Mouse (Mus musculus): ENCODE data around the gene Gon7. TPM values are rescaled to one million over a fixed set of nuclear protein-coding genes. Genes with fewer than 3 reads are reported as not detected.
A peak's percentile ranks its signal among the peaks of the same experiment; 100 is the strongest.

The Gon7 gene
- polyA plus RNA-seq, 1 experiment: 11.2 TPM

DNA sequence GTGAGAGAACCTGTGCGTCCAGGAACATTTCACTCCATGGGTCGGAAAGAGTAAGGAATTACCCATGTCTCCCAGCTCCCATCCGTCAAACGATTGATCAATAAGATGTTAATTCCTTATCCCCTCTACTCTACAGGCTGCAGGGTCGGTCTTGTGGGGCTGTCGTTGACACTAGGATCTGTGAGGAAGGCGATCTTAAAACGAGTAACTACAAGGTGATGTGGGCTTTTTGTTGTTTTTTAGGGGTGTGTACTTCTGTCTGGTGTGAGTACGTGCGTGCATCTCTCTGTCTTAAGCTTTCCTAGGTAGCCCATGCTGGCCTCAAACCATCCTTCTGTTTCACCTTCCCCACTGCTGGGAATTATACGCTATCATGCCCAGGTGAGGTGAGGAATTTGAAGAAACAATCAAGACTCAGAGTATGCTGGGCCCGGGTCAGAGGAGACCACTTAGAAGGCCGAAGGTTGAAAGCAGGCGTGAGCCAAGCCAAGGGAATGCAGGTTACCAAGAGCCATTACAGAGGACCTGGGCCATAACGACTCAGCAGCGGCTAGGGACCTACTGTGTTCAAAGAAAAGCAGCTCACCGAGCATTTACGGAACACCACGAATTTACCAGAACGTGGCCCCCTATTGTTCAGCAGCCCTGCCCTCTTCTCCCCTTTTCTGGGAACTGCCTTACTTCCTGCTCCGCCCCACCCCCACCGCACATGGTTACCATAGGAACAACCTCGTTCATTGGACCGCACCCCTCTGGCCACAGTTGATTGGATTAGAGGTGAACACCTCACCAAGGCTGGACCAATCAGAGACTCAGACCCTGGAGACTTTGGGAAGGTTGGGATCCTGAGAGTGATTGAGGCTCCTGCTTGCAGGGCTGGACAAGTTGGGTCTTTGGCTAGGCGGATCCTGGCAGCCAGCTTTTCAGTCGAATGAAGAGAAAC, 27.5 kb downstream of the Gon7 start:
- H3K36me3 ChIP-seq (ENCODE audit: control insufficient read depth, insufficient read depth, low read length): no peaks in the 10 kb centered on the region
- TF ChIP-seq POLR2A (IDR thresholded peaks at IDR 0.05; ENCODE audit: low read depth, low read length): peak; percentile 42; the same call in 1 of the 2 replicates
- TF ChIP-seq CTCF (IDR thresholded peaks at IDR 0.05; ENCODE audit: extremely low read depth, insufficient read length, insufficient replicate concordance, low read depth, low read length): no peak; the same call in 1 of the 2 replicates
- peaks cover 34% of the 10 kb centered on the region for H3K4me1 ChIP-seq (ENCODE audit: control insufficient read depth, insufficient read depth, insufficient read length, low read length)
- WGBS: 36% methylated on average over 26 of the region's 26 CpGs
- peak overlapping the region; percentile 37 for H3K4me3 ChIP-seq (ENCODE audit: low read depth, low read length)
- H3K27me3 ChIP-seq (ENCODE audit: control insufficient read depth, insufficient read depth, low read length): no peaks in the 10 kb centered on the region
- H3K27ac ChIP-seq (ENCODE audit: insufficient read depth, low read depth, low read length): peak overlapping the region; percentile 96

DNA sequence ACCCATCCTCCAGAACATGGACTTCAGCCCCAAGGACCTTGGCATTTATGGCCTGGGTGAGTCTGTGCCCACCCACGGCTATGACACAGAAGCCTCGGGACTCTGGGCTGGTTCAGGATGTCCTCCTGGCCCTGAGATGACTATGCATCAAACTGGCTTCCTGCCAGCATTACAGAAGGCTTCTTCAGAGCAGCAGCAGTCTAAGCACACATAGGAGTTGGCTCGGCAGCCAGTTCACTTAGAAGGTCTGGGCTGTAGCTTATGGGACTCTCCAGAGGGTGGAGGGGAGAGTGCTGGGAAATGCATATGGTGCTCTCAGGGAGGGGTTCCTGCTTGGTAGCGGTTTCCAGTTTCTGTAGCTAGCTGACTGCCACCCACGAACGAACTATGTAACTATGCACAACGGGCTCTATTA, 31.8 kb downstream of the Gon7 start:
- no peaks in the 10 kb centered on the region for H3K27me3 ChIP-seq (ENCODE audit: control insufficient read depth, insufficient read depth, low read length)
- WGBS: 35% methylated on average over 7 of the region's 7 CpGs
- no peak overlapping the region for H3K4me3 ChIP-seq (ENCODE audit: low read depth, low read length)
- peaks cover 29% of the 10 kb centered on the region for H3K4me1 ChIP-seq (ENCODE audit: control insufficient read depth, insufficient read depth, insufficient read length, low read length)
- no peaks in the 10 kb centered on the region for H3K36me3 ChIP-seq (ENCODE audit: control insufficient read depth, insufficient read depth, low read length)
- peak overlapping the region; percentile 88 for H3K27ac ChIP-seq (ENCODE audit: insufficient read depth, low read depth, low read length)
- TF ChIP-seq POLR2A (IDR thresholded peaks at IDR 0.05; ENCODE audit: low read depth, low read length) (no peak; the same call in 1 of the 2 replicates), CTCF (IDR thresholded peaks at IDR 0.05; ENCODE audit: extremely low read depth, insufficient read length, insufficient replicate concordance, low read depth, low read length) (no peak)

DNA sequence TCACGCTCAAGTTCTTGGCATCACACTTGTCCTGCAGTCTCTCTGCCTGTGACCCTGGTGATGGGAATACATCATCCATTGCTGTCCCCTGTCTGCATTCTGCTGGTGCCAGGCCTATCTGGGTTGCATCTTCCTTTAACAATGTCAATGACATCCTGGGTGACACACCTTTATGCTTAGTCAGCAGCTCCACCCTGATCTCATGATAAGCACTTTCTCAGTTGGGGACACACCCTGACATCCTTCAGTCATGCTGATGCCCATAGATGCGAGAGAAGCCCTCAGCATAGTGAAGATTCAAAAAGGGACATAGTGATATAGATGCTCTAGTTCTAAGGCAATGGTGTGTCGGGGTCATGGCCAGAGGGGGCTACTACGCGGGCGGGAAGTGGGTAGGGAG, 32.5 kb downstream of the Gon7 start:
- 83% methylated on average over 6 of the region's 6 CpGs for WGBS
- H3K4me3 ChIP-seq (ENCODE audit: low read depth, low read length): no peak overlapping the region
- peaks cover 24% of the 10 kb centered on the region for H3K4me1 ChIP-seq (ENCODE audit: control insufficient read depth, insufficient read depth, insufficient read length, low read length)
- no peaks in the 10 kb centered on the region for H3K27me3 ChIP-seq (ENCODE audit: control insufficient read depth, insufficient read depth, low read length)
- peak overlapping the region; percentile 88 for H3K27ac ChIP-seq (ENCODE audit: insufficient read depth, low read depth, low read length)
- no peak for TF ChIP-seq CTCF (IDR thresholded peaks at IDR 0.05; ENCODE audit: extremely low read depth, insufficient read length, insufficient replicate concordance, low read depth, low read length)
- TF ChIP-seq POLR2A (IDR thresholded peaks at IDR 0.05; ENCODE audit: low read depth, low read length): no peak
- H3K36me3 ChIP-seq (ENCODE audit: control insufficient read depth, insufficient read depth, low read length): no peaks in the 10 kb centered on the region

DNA sequence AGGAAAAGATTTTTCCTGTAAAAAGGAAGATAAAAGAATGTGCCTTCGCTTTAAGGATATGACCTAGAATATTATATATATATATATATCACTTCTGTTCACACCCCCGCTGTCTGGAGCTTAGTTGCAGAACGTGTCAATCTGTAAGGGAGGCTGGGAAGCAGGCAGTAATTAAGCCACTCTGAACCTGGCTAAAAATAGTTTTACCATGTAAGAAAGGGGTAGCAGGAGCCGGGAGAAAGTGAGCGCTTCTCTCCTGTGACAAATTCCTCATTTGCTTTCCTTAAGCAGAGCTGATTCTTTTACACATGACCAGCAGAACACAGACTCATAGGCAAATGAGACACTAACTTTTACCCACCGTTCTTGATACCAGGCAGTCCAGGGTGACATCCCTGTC, 33.7 kb downstream of the Gon7 start:
- 87% methylated on average over 6 of the region's 6 CpGs for WGBS
- Histone ChIP-seq H3K4me1 (ENCODE audit: control insufficient read depth, insufficient read depth, insufficient read length, low read length) (peaks cover 19% of the 10 kb centered on the region), H3K4me3 (ENCODE audit: low read depth, low read length) (no peak overlapping the region), H3K27me3 (ENCODE audit: control insufficient read depth, insufficient read depth, low read length) (no peaks in the 10 kb centered on the region), H3K27ac (ENCODE audit: insufficient read depth, low read depth, low read length) (no peak overlapping the region), H3K36me3 (ENCODE audit: control insufficient read depth, insufficient read depth, low read length) (no peaks in the 10 kb centered on the region)
- TF ChIP-seq CTCF (IDR thresholded peaks at IDR 0.05; ENCODE audit: extremely low read depth, insufficient read length, insufficient replicate concordance, low read depth, low read length) (no peak), POLR2A (IDR thresholded peaks at IDR 0.05; ENCODE audit: low read depth, low read length) (no peak)

DNA sequence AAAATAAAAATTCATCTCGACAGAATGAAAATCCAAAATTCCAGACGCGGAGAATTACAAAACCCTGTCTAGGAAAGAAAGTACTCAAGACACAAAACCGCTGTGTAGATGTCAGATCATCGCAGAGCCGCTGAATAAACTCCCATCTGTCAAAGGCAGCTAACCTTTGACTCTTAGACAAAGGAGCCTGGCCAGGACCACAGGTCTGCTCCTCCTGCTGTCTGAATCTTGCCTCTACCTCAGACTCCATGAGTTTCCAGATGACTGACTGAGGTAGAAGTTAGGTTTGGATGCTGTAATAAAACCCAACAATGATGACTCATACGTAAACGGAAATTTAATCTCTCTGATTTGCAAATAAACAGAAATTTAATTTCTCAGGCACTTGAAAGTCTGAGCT, 34.6 kb downstream of the Gon7 start:
- TF ChIP-seq CTCF (IDR thresholded peaks at IDR 0.05; ENCODE audit: extremely low read depth, insufficient read length, insufficient replicate concordance, low read depth, low read length) (no peak), POLR2A (IDR thresholded peaks at IDR 0.05; ENCODE audit: low read depth, low read length) (no peak)
- peaks cover 16% of the 10 kb centered on the region for H3K4me1 ChIP-seq (ENCODE audit: control insufficient read depth, insufficient read depth, insufficient read length, low read length)
- 73% methylated on average over 8 of the region's 8 CpGs for WGBS
- H3K27me3 ChIP-seq (ENCODE audit: control insufficient read depth, insufficient read depth, low read length): no peaks in the 10 kb centered on the region
- no peak overlapping the region for H3K27ac ChIP-seq (ENCODE audit: insufficient read depth, low read depth, low read length)
- no peaks in the 10 kb centered on the region for H3K36me3 ChIP-seq (ENCODE audit: control insufficient read depth, insufficient read depth, low read length)
- H3K4me3 ChIP-seq (ENCODE audit: low read depth, low read length): no peak overlapping the region

DNA sequence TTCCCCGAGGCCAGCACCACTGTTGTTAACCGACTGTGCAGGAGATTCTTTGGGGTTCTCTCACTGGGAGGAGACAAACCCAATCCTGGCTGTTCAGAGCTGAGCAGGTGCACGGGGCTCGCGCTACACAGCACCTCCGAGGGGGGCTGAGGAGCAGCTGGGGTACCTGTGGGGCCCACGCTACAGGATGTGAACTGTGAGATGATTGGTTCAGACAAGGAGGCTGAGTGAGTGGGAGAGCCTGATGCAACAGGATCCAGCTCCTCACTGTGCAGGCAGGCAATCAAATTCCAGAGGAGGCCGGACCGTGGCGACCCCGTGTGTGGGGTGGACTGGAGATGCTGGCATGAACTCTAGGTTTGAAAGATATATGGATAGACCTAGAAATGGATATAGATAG, 35.2 kb downstream of the Gon7 start:
- no peak overlapping the region for H3K4me3 ChIP-seq (ENCODE audit: low read depth, low read length)
- no peaks in the 10 kb centered on the region for H3K27me3 ChIP-seq (ENCODE audit: control insufficient read depth, insufficient read depth, low read length)
- H3K4me1 ChIP-seq (ENCODE audit: control insufficient read depth, insufficient read depth, insufficient read length, low read length): peaks cover 16% of the 10 kb centered on the region
- WGBS: 76% methylated on average over 11 of the region's 11 CpGs
- no peak overlapping the region for H3K27ac ChIP-seq (ENCODE audit: insufficient read depth, low read depth, low read length)
- TF ChIP-seq POLR2A (IDR thresholded peaks at IDR 0.05; ENCODE audit: low read depth, low read length) (no peak), CTCF (IDR thresholded peaks at IDR 0.05; ENCODE audit: extremely low read depth, insufficient read length, insufficient replicate concordance, low read depth, low read length) (no peak)
- no peaks in the 10 kb centered on the region for H3K36me3 ChIP-seq (ENCODE audit: control insufficient read depth, insufficient read depth, low read length)

DNA sequence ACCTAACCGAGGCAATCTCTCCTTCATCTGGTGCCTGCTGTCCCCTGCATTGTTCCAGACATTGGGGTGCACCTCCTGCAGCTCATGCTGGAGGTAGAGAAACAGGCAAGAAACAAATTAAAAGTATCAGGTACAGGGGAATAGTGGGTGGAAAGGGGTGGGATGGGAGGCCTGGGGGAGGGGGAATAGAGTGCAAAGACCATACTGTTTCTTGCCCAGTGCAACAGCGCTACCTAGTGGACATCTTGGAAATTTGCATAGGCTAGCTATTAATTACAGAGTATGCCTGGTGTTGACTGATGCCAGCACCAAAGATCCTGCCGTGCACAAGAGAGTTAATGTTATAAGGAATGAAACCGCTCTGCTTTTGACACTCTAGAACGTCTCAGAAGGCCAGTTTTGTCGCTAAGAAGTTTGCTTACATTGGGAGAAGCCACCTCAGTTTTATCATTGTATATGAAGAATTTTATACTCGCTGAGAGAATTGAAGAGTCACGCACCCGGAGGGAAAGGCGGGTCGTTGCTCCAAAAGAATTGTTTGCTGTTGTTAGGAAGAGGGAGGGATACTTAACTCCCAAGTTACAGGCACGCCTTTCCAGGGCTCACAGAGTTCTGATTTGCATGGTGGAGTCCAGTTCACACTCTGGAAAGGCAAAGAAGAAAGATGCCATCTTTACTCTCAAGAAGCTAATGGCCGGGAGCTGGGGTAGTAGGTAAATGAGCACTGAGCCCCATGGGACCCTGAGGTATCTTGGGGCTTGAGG, 37.9 kb downstream of the Gon7 start:
- Histone ChIP-seq H3K4me3 (ENCODE audit: low read depth, low read length) (no peak overlapping the region), H3K27me3 (ENCODE audit: control insufficient read depth, insufficient read depth, low read length) (no peaks in the 10 kb centered on the region), H3K4me1 (ENCODE audit: control insufficient read depth, insufficient read depth, insufficient read length, low read length) (peaks cover under 1% of the 10 kb centered on the region), H3K27ac (ENCODE audit: insufficient read depth, low read depth, low read length) (no peak overlapping the region), H3K36me3 (ENCODE audit: control insufficient read depth, insufficient read depth, low read length) (no peaks in the 10 kb centered on the region)
- WGBS: 26% methylated on average over 13 of the region's 13 CpGs
- TF ChIP-seq CTCF (IDR thresholded peaks at IDR 0.05; ENCODE audit: extremely low read depth, insufficient read length, insufficient replicate concordance, low read depth, low read length) (peak; percentile 87; the same call in 1 of the 2 replicates), POLR2A (IDR thresholded peaks at IDR 0.05; ENCODE audit: low read depth, low read length) (no peak)
